Mouse (Mus musculus): ENCODE data around the gene Npas3. TPM values are rescaled to one million over a fixed set of nuclear protein-coding genes. Genes with fewer than 3 reads are reported as not detected.

Gene Npas3
- polyA plus RNA-seq, 1 experiment = not detected

GRCm38 (mm10) chr12:53882863-53883262 lies 634.4 kb downstream of the Npas3 start:
- H3K4me1 ChIP-seq (ENCODE audit: control insufficient read depth) = no peaks in the 10 kb centered on the region
- TF ChIP-seq GATA1 (IDR thresholded peaks at IDR 0.05; ENCODE audit: low read length) (no peak), TAL1 (IDR thresholded peaks at IDR 0.05; ENCODE audit: low read length) (no peak)
- no peaks in the 10 kb centered on the region for H3K27me3 ChIP-seq (ENCODE audit: control insufficient read depth)
- H3K9me3 ChIP-seq (ENCODE audit: control insufficient read depth, low read length) = no peaks in the 10 kb centered on the region
- H3K36me3 ChIP-seq (ENCODE audit: control insufficient read depth) = no peaks in the 10 kb centered on the region
- H3K4me3 ChIP-seq (replicated peaks) = no peak overlapping the region

- TF ChIP-seq GATA1 (IDR thresholded peaks at IDR 0.05; ENCODE audit: low read length) (no peak), TAL1 (IDR thresholded peaks at IDR 0.05; ENCODE audit: low read length) (no peak)
- no peaks in the 10 kb centered on the region for H3K27me3 ChIP-seq (ENCODE audit: control insufficient read depth)
- no peaks in the 10 kb centered on the region for H3K4me1 ChIP-seq (ENCODE audit: control insufficient read depth)
- H3K4me3 ChIP-seq (replicated peaks) = no peak overlapping the region
- H3K36me3 ChIP-seq (ENCODE audit: control insufficient read depth) = no peaks in the 10 kb centered on the region
- H3K9me3 ChIP-seq (ENCODE audit: control insufficient read depth, low read length) = no peaks in the 10 kb centered on the region
Observed at GRCm38 (mm10) chr12:53888624-53889023, 640.1 kb downstream of the Npas3 start.

- no peaks in the 10 kb centered on the region for H3K9me3 ChIP-seq (ENCODE audit: control insufficient read depth, low read length)
- no peaks in the 10 kb centered on the region for H3K36me3 ChIP-seq (ENCODE audit: control insufficient read depth)
- no peaks in the 10 kb centered on the region for H3K27me3 ChIP-seq (ENCODE audit: control insufficient read depth)
- TF ChIP-seq GATA1 (IDR thresholded peaks at IDR 0.05; ENCODE audit: low read length) = no peak
- TF ChIP-seq TAL1 (IDR thresholded peaks at IDR 0.05; ENCODE audit: low read length) = no peak
- no peak overlapping the region for H3K4me3 ChIP-seq (replicated peaks)
- no peaks in the 10 kb centered on the region for H3K4me1 ChIP-seq (ENCODE audit: control insufficient read depth)
Observed at GRCm38 (mm10) chr12:53895909-53896308, 647.4 kb downstream of the Npas3 start.

DNA sequence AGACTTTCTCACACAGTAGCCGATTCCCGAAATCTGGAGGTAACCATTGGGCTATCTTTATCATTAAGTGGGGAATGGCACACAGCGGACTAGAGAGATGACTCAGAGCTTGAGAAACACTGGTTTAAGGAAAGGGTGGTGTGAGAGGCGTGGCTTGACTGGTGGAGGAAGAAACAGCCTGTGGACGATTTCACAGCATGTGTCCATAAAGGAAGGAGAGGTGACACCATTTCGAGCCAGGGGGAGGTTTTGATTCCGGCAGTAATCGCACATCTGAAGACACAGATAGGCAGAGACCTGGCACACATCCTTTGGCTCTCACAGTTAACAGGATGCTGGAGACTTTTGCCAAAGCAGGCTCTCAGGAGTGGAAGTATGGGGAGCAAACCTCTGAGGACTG lies 660.3 kb downstream of the Npas3 start:
- Histone ChIP-seq H3K9me3 (ENCODE audit: control insufficient read depth, low read length) (no peaks in the 10 kb centered on the region), H3K36me3 (ENCODE audit: control insufficient read depth) (no peaks in the 10 kb centered on the region)

GRCm38 (mm10) chr12:53910192-53910591 lies 661.7 kb downstream of the Npas3 start:
- Histone ChIP-seq H3K9me3 (ENCODE audit: control insufficient read depth, low read length) (no peaks in the 10 kb centered on the region), H3K36me3 (ENCODE audit: control insufficient read depth) (no peaks in the 10 kb centered on the region), H3K27me3 (ENCODE audit: control insufficient read depth) (no peaks in the 10 kb centered on the region), H3K4me1 (ENCODE audit: control insufficient read depth) (no peaks in the 10 kb centered on the region), H3K4me3 (replicated peaks) (no peak overlapping the region)
- TF ChIP-seq GATA1 (IDR thresholded peaks at IDR 0.05; ENCODE audit: low read length) (no peak), TAL1 (IDR thresholded peaks at IDR 0.05; ENCODE audit: low read length) (no peak)

More for the DNA sequence above, 660.3 kb downstream of the Npas3 start:
- no peaks in the 10 kb centered on the region for H3K4me1 ChIP-seq (ENCODE audit: control insufficient read depth)
- no peak overlapping the region for H3K4me3 ChIP-seq (replicated peaks)
- no peaks in the 10 kb centered on the region for H3K27me3 ChIP-seq (ENCODE audit: control insufficient read depth)
- no peak for TF ChIP-seq TAL1 (IDR thresholded peaks at IDR 0.05; ENCODE audit: low read length)
- TF ChIP-seq GATA1 (IDR thresholded peaks at IDR 0.05; ENCODE audit: low read length) = no peak

- TF ChIP-seq TAL1 (IDR thresholded peaks at IDR 0.05; ENCODE audit: low read length) = no peak
- TF ChIP-seq GATA1 (IDR thresholded peaks at IDR 0.05; ENCODE audit: low read length) = no peak
Observed at GRCm38 (mm10) chr12:53922153-53922552, 673.7 kb downstream of the Npas3 start.

DNA sequence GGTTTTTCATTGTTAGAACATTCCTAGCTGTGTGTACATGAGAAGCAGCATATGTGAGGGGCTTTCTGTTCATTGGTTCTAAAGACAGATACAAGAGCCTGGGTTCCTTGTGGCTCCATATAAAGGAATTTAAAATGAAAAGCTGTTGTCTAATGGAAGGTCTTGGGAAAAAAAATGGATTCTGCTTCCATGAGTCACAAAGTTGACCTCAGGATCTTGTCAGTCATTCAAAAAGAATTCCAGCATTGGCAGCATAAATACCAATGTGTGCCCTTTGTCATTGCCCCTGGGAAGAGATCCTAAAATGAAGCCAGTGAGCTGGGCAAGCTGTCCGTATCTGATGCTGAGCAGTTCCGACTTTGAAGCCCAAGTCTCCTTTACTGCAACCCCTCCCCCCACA lies 700.3 kb downstream of the Npas3 start:
- no peaks in the 10 kb centered on the region for H3K4me1 ChIP-seq (ENCODE audit: control insufficient read depth)
- no peaks in the 10 kb centered on the region for H3K9me3 ChIP-seq (ENCODE audit: control insufficient read depth, low read length)
- H3K27me3 ChIP-seq (ENCODE audit: control insufficient read depth) = no peaks in the 10 kb centered on the region
- TF ChIP-seq TAL1 (IDR thresholded peaks at IDR 0.05; ENCODE audit: low read length) (no peak), GATA1 (IDR thresholded peaks at IDR 0.05; ENCODE audit: low read length) (no peak)
- no peaks in the 10 kb centered on the region for H3K36me3 ChIP-seq (ENCODE audit: control insufficient read depth)
- H3K4me3 ChIP-seq (replicated peaks) = no peak overlapping the region

More at GRCm38 (mm10) chr12:53922153-53922552, 673.7 kb downstream of the Npas3 start:
- Histone ChIP-seq H3K36me3 (ENCODE audit: control insufficient read depth) (no peaks in the 10 kb centered on the region), H3K4me1 (ENCODE audit: control insufficient read depth) (no peaks in the 10 kb centered on the region), H3K27me3 (ENCODE audit: control insufficient read depth) (no peaks in the 10 kb centered on the region), H3K4me3 (replicated peaks) (no peak overlapping the region), H3K9me3 (ENCODE audit: control insufficient read depth, low read length) (no peaks in the 10 kb centered on the region)

GRCm38 (mm10) chr12:53962004-53962403 lies 713.5 kb downstream of the Npas3 start:
- TF ChIP-seq GATA1 (IDR thresholded peaks at IDR 0.05; ENCODE audit: low read length) = no peak
- TF ChIP-seq TAL1 (IDR thresholded peaks at IDR 0.05; ENCODE audit: low read length) = no peak
- Histone ChIP-seq H3K4me3 (replicated peaks) (no peak overlapping the region), H3K27me3 (ENCODE audit: control insufficient read depth) (no peaks in the 10 kb centered on the region)

DNA sequence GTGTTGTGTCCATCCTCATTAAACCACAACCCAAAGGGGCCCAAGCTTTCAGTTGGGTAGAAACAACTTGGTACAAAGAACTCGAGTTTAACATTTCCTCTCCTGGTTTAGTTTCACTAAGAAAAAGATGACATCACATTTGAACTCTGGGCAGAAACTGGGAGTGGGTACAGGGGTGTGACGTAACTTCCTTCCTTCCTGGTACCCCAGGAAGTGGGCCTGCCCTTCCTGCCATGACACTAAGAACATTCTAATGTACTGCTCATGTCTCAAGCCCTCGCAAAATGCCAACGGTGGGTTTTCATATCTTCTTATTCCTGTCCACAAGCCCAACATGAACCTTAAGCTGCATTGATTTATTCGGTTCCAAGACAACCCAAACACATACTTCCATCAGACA lies 715.1 kb downstream of the Npas3 start:
- Histone ChIP-seq H3K27me3 (ENCODE audit: control insufficient read depth) (no peaks in the 10 kb centered on the region), H3K4me1 (ENCODE audit: control insufficient read depth) (no peaks in the 10 kb centered on the region), H3K36me3 (ENCODE audit: control insufficient read depth) (no peaks in the 10 kb centered on the region), H3K4me3 (replicated peaks) (no peak overlapping the region), H3K9me3 (ENCODE audit: control insufficient read depth, low read length) (no peaks in the 10 kb centered on the region)
- TF ChIP-seq GATA1 (IDR thresholded peaks at IDR 0.05; ENCODE audit: low read length) (no peak), TAL1 (IDR thresholded peaks at IDR 0.05; ENCODE audit: low read length) (no peak)

More at GRCm38 (mm10) chr12:53962004-53962403, 713.5 kb downstream of the Npas3 start:
- no peaks in the 10 kb centered on the region for H3K4me1 ChIP-seq (ENCODE audit: control insufficient read depth)
- H3K36me3 ChIP-seq (ENCODE audit: control insufficient read depth) = no peaks in the 10 kb centered on the region
- H3K9me3 ChIP-seq (ENCODE audit: control insufficient read depth, low read length) = no peaks in the 10 kb centered on the region
